Mouse (Mus musculus) embryonic facial prominence, embryonic 13.5 days (tissue): ENCODE data around the gene Tmsb4x. TPM values are rescaled to one million over a fixed set of nuclear protein-coding genes. Genes with fewer than 3 reads are reported as not detected.

ENCODE experiments used
- ATAC-seq: fragments of 200-750 bp; cut with Nextera tagmentation; 2 replicates; pipeline ENCODE4 v1.8.0; 2017; ENCODE audit warnings: low read depth; ENCODE audit not compliant: insufficient number of reproducible peaks, insufficient read depth, low FRiP score, low TSS enrichment
- H3K27ac ChIP-seq: fragments of 300-500 bp; sonication (generic); 2 replicates; pipeline ENCODE4 v1.5.1; 2015; ENCODE audit warnings: moderate library complexity, mild to moderate bottlenecking, inconsistent platforms
- H3K27me3 ChIP-seq: fragments of 300-500 bp; sonication (generic); 2 replicates; pipeline ENCODE4 v1.6.1; 2015; ENCODE audit warnings: mild to moderate bottlenecking, inconsistent platforms
- H3K36me3 ChIP-seq: fragments of 300-500 bp; sonication (generic); 2 replicates; pipeline ENCODE4 v1.6.1; 2015; ENCODE audit warnings: mild to moderate bottlenecking, inconsistent platforms
- H3K4me1 ChIP-seq: fragments of 300-500 bp; sonication (generic); 2 replicates; pipeline ENCODE4 v1.6.1; 2015; ENCODE audit warnings: inconsistent platforms
- H3K4me2 ChIP-seq: fragments of 300-500 bp; sonication (generic); 2 replicates; pipeline ENCODE4 v1.6.1; 2015; ENCODE audit warnings: moderate library complexity, mild to moderate bottlenecking, inconsistent platforms
- H3K4me3 ChIP-seq: fragments of 300-500 bp; sonication (generic); 2 replicates; pipeline ENCODE4 v1.5.1; 2015; ENCODE audit warnings: mild to moderate bottlenecking, inconsistent platforms
- H3K9ac ChIP-seq: fragments of 300-500 bp; sonication (generic); 2 replicates; pipeline ENCODE4 v1.6.1; 2015; ENCODE audit warnings: mild to moderate bottlenecking, inconsistent platforms
- H3K9me3 ChIP-seq: fragments of 300-500 bp; sonication (generic); 2 replicates; pipeline ENCODE4 v1.6.1; 2016; ENCODE audit warnings: inconsistent platforms
- WGBS: fragments of 180-500 bp; shearing (Covaris S2); methylation state at CpG from one replicate; pipeline ENCODE4 v1.1.7; 2015; ENCODE audit warnings: mixed read lengths; 5-methylcytosine and 5-hydroxymethylcytosine counted together
- polyA plus RNA-seq: library from polyadenylated mRNA; unstranded; fragments of >200 nt; fragmentation: Nextera tagmentation; extraction: Ambion mirVana; gene quantifications from 2 replicates; pipeline ENCODE4 v1.2.1, GENCODE M21; 2015

The Tmsb4x gene
- polyA plus RNA-seq, 1 experiment from 2014 or later, result 2,270 TPM

GRCm38 (mm10) chrX:167211871-167212555 lies 2.9 kb upstream of the Tmsb4x start:
- no peak for ATAC-seq
- no peak overlapping the region for H3K4me3 ChIP-seq
- no peaks in the 10 kb centered on the region for H3K4me1 ChIP-seq
- no peak overlapping the region; the same call in 1 of the 2 replicates for H3K27ac ChIP-seq
- 41% methylated on average over 9 of the region's 9 CpGs for WGBS
- H3K36me3 ChIP-seq, result no peaks in the 10 kb centered on the region
- H3K4me2 ChIP-seq, result 0 out of 2 replicates have a peak overlapping the region, but pooled peaks have one; percentile 30
- no peaks in the 10 kb centered on the region for H3K9me3 ChIP-seq
- H3K27me3 ChIP-seq, result peaks cover 31% of the 10 kb centered on the region
- no peak overlapping the region for H3K9ac ChIP-seq

- 60% methylated on average over 6 of the region's 6 CpGs for WGBS
- H3K36me3 ChIP-seq, result no peaks in the 10 kb centered on the region
- H3K27me3 ChIP-seq, result peaks cover 45% of the 10 kb centered on the region
- H3K9ac ChIP-seq, result no peak overlapping the region
- no peaks in the 10 kb centered on the region for H3K4me1 ChIP-seq
- ATAC-seq, result no peak
- H3K9me3 ChIP-seq, result no peaks in the 10 kb centered on the region
- no peak overlapping the region for H3K4me3 ChIP-seq
- no peak overlapping the region for H3K27ac ChIP-seq
- no peak overlapping the region for H3K4me2 ChIP-seq
Observed at GRCm38 (mm10) chrX:167210319-167210728, 1.2 kb upstream of the Tmsb4x start.

GRCm38 (mm10) chrX:167209828-167210227 lies 713 bp upstream of the Tmsb4x start:
- Histone ChIP-seq H3K9ac (no peak overlapping the region), H3K27me3 (peaks cover 45% of the 10 kb centered on the region), H3K4me2 (peak overlapping the region; percentile 56), H3K36me3 (no peaks in the 10 kb centered on the region), H3K9me3 (no peaks in the 10 kb centered on the region), H3K27ac (no peak overlapping the region), H3K4me3 (peak overlapping the region; percentile 54), H3K4me1 (no peaks in the 10 kb centered on the region)
- no peak for ATAC-seq
- 59% methylated on average over 8 of the region's 8 CpGs for WGBS

- ATAC-seq, result no peak
- Histone ChIP-seq H3K27me3 (peaks cover 49% of the 10 kb centered on the region), H3K27ac (peak overlapping the region; percentile 82), H3K4me3 (peak overlapping the region; percentile 54), H3K4me1 (no peaks in the 10 kb centered on the region), H3K9ac (peak overlapping the region; percentile 76), H3K9me3 (no peaks in the 10 kb centered on the region), H3K4me2 (peak overlapping the region; percentile 56), H3K36me3 (no peaks in the 10 kb centered on the region)
- 26% methylated on average over 16 of the region's 16 CpGs for WGBS
Observed at GRCm38 (mm10) chrX:167208506-167208820, 652 bp downstream of the Tmsb4x start.

- H3K27ac ChIP-seq, result peak overlapping the region; percentile 82
- peak overlapping the region; percentile 76 for H3K9ac ChIP-seq
- peak overlapping the region; percentile 56 for H3K4me2 ChIP-seq
- H3K9me3 ChIP-seq, result no peaks in the 10 kb centered on the region
- 31% methylated on average over 25 of the region's 25 CpGs for WGBS
- H3K4me1 ChIP-seq, result no peaks in the 10 kb centered on the region
- H3K27me3 ChIP-seq, result peaks cover 49% of the 10 kb centered on the region
- ATAC-seq, result no peak
- H3K4me3 ChIP-seq, result peak overlapping the region; percentile 54
- H3K36me3 ChIP-seq, result no peaks in the 10 kb centered on the region
Observed at GRCm38 (mm10) chrX:167207741-167208505, 1.2 kb downstream of the Tmsb4x start.

GRCm38 (mm10) chrX:167205813-167206520 lies 3.1 kb downstream of the Tmsb4x start:
- Histone ChIP-seq H3K27me3 (peaks cover 55% of the 10 kb centered on the region), H3K9ac (no peak overlapping the region), H3K4me3 (no peak overlapping the region), H3K27ac (no peak overlapping the region), H3K36me3 (no peaks in the 10 kb centered on the region), H3K9me3 (no peaks in the 10 kb centered on the region), H3K4me2 (no peak overlapping the region), H3K4me1 (no peaks in the 10 kb centered on the region)
- 62% methylated on average over 8 of the region's 8 CpGs for WGBS
- ATAC-seq, result no peak

- H3K36me3 ChIP-seq, result no peaks in the 10 kb centered on the region
- ATAC-seq, result no peak
- 83% methylated on average over 2 of the region's 2 CpGs for WGBS
- H3K4me1 ChIP-seq, result no peaks in the 10 kb centered on the region
- no peak overlapping the region for H3K9ac ChIP-seq
- peaks cover 37% of the 10 kb centered on the region for H3K27me3 ChIP-seq
- H3K27ac ChIP-seq, result no peak overlapping the region
- H3K4me2 ChIP-seq, result no peak overlapping the region
- H3K9me3 ChIP-seq, result no peaks in the 10 kb centered on the region
- no peak overlapping the region for H3K4me3 ChIP-seq
Observed at GRCm38 (mm10) chrX:167201365-167201764, 7.8 kb downstream of the Tmsb4x start.

GRCm38 (mm10) chrX:167195228-167195649 lies 13.9 kb downstream of the Tmsb4x start:
- H3K4me3 ChIP-seq, result no peak overlapping the region
- no peaks in the 10 kb centered on the region for H3K36me3 ChIP-seq
- H3K27ac ChIP-seq, result no peak overlapping the region
- H3K9me3 ChIP-seq, result no peaks in the 10 kb centered on the region
- H3K27me3 ChIP-seq, result peaks cover 27% of the 10 kb centered on the region
- WGBS, result 54% methylated on average over 2 of the region's 2 CpGs
- no peak overlapping the region for H3K4me2 ChIP-seq
- no peak for ATAC-seq
- H3K4me1 ChIP-seq, result no peaks in the 10 kb centered on the region
- no peak overlapping the region for H3K9ac ChIP-seq

GRCm38 (mm10) chrX:167186306-167186705 lies 22.8 kb downstream of the Tmsb4x start:
- Histone ChIP-seq H3K27me3 (peaks cover 15% of the 10 kb centered on the region), H3K9me3 (no peaks in the 10 kb centered on the region), H3K9ac (no peak overlapping the region), H3K4me3 (no peak overlapping the region), H3K36me3 (no peaks in the 10 kb centered on the region), H3K4me2 (no peak overlapping the region), H3K4me1 (no peaks in the 10 kb centered on the region), H3K27ac (no peak overlapping the region)
- no peak for ATAC-seq
- 58% methylated on average over 2 of the region's 2 CpGs for WGBS

- no peak overlapping the region for H3K27ac ChIP-seq
- no peak for ATAC-seq
- no peak overlapping the region for H3K9ac ChIP-seq
- H3K4me1 ChIP-seq, result no peaks in the 10 kb centered on the region
- H3K36me3 ChIP-seq, result no peaks in the 10 kb centered on the region
- H3K4me3 ChIP-seq, result no peak overlapping the region
- no peaks in the 10 kb centered on the region for H3K9me3 ChIP-seq
- 55% methylated on average over 6 of the region's 6 CpGs for WGBS
- no peak overlapping the region for H3K4me2 ChIP-seq
- H3K27me3 ChIP-seq, result peaks cover 32% of the 10 kb centered on the region
Observed at GRCm38 (mm10) chrX:167183535-167183934, 25.6 kb downstream of the Tmsb4x start.

GRCm38 (mm10) chrX:167182411-167182810 lies 26.7 kb downstream of the Tmsb4x start:
- no peak for ATAC-seq
- no peaks in the 10 kb centered on the region for H3K4me1 ChIP-seq
- H3K9ac ChIP-seq, result no peak overlapping the region
- WGBS, result 68% methylated on average over 5 of the region's 5 CpGs
- H3K9me3 ChIP-seq, result no peaks in the 10 kb centered on the region
- H3K4me2 ChIP-seq, result no peak overlapping the region
- H3K27ac ChIP-seq, result no peak overlapping the region
- peaks cover 32% of the 10 kb centered on the region for H3K27me3 ChIP-seq
- H3K4me3 ChIP-seq, result no peak overlapping the region
- no peaks in the 10 kb centered on the region for H3K36me3 ChIP-seq
